Mouse (Mus musculus): ENCODE results near the gene Asb1.

Gene Asb1

DNA sequence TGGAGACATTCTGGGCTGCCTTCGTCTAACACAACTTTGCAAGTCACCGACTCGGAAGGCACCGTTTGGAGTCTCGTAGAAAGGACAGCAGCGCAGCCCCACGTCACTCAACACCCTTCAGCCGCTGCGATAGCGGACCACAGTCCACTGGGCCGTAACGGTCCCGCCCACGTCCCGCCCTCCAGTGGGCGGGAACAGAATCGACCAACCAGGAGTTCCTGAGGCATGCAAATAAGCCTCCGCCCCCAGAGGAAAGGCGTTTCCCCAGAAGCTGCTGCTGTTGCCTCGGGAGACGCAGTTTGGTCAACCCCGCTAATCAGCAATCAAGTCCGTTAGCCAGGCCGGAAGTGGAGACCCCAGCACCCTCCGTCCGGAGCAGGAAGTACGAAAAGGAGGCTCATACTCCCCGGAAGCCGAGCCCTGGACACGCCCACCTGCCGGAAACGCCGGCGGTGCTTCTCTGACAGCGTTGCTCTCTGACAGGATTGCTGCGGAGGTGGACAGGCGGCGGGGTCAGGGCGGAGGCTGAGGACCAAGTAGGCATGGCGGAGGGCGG, at the start of gene Asb1:
Gene Asb1 (plus strand): TSS at position 274 of the 556 bp plus-strand sequence.
- in situ Hi-C loops (cut with MboI, MseI): no loop called here

DNA sequence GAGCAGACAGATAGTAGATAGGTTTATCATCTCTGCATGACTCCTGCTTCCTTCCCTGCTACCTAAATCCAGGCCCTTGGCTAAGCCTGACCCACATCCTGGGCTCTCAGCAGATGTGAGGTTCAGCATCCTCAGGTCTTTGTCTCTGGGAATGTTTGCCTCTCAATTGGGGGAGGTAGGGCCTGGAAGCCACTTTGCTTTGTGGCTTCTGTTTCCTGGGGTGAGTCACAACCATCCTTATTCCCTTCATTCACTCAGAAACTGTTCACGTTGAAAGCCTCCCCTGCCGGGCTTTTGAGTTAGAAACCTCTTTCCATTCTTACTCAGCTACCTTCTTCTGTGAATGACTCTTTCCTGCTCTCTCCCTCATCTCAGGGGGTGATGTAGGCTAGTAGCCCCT, 47.6 kb upstream of the Asb1 start:
- in situ Hi-C loops (cut with MboI, MseI): loop anchor here (5.0 kb wide), 1 partner anchor 65 kb away; no protein-coding TSS in a partner anchor

DNA sequence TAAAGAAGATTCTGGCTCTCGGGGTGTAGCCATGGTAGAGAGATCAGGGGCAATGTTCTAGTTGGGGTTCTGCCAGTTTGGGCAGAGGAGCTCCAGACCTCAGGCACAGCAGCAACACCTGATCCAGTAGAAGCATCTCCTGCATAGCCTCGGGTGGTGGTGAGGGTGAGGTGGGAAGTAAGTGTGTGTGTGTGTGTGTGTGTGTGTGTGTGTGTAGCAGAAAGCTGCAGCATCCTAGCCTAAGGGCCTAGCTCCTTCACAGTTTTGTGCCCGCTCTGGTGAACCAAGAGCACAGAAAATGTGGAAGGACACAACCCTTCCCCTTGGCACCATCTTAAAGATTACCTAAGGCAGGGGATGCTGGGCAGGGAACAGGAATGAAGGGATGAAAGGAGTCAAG, 46.4 kb upstream of the Asb1 start:
- in situ Hi-C loops (cut with MboI, MseI): loop anchor here (5.0 kb wide), 1 partner anchor 67 kb away; no protein-coding TSS in a partner anchor

GRCm38 (mm10) chr1:91494457-91495140, 45.7 kb upstream of the Asb1 start, which contains the start of gene Traf3ip1:
Traf3ip1 (plus strand) TSS chr1:91494647.
- in situ Hi-C loops (cut with MboI, MseI): loop anchor here (5.0 kb wide), 2 partner anchors 43 to 67 kb away; no protein-coding TSS in a partner anchor

DNA sequence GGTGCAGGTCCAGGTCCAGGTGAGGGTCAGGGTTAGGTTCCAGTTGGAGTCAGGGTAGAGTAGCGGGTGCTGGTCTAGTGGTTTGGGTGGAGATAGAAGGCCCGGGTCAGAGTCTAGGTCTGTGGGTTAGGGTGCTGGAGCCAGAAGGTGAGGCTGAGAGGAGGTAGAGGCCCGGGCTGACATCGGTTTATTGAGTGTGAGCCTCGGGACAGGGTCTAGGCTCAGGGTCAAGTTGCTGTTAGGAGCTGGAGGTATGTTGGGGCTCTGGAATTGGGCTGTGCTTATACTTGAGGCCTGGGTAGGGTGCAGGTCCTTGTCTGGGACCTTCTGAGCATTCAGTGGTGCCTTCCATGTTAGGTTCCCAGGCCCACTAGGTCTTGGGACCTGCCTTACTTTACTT, 45.0 kb upstream of the Asb1 start:
- in situ Hi-C loops (cut with MboI, MseI): loop anchor here (5.0 kb wide), 1 partner anchor 42 kb away; no protein-coding TSS in a partner anchor

DNA sequence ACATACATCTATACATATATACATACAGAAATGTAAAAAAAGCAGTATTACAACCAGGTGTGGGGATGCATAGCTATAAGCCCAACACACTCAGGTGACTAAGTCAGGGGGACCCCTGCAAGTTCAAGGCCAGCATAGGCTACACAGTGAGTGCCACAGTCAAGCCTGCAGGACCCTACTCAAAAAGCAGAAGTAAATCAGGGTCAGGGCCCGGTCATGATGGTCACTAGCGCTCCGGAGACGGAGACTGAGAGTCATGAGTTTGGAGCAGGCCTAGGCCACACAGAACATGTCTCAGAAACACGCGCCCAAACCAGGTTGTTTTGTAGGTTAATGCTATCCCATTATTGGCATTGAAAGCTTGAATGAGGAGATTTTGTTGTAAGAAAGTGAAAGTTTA, 41.8 kb upstream of the Asb1 start:
- in situ Hi-C loops (cut with MboI, MseI): loop anchor here (5.0 kb wide), 1 partner anchor 39 kb away; no protein-coding TSS in a partner anchor

GRCm38 (mm10) chr1:91504615-91505014, 35.7 kb upstream of the Asb1 start:
- in situ Hi-C loops (cut with MboI, MseI): no loop called here

- in situ Hi-C loops (cut with MboI, MseI): no loop called here
Measured at GRCm38 (mm10) chr1:91514916-91515315, 25.4 kb upstream of the Asb1 start.

GRCm38 (mm10) chr1:91515642-91516041, 24.7 kb upstream of the Asb1 start:
- in situ Hi-C loops (cut with MboI, MseI): no loop called here

- in situ Hi-C loops (cut with MboI, MseI): no loop called here
Measured at GRCm38 (mm10) chr1:91523759-91524158, 16.6 kb upstream of the Asb1 start.

GRCm38 (mm10) chr1:91525838-91526237, 14.5 kb upstream of the Asb1 start:
- in situ Hi-C loops (cut with MboI, MseI): no loop called here

DNA sequence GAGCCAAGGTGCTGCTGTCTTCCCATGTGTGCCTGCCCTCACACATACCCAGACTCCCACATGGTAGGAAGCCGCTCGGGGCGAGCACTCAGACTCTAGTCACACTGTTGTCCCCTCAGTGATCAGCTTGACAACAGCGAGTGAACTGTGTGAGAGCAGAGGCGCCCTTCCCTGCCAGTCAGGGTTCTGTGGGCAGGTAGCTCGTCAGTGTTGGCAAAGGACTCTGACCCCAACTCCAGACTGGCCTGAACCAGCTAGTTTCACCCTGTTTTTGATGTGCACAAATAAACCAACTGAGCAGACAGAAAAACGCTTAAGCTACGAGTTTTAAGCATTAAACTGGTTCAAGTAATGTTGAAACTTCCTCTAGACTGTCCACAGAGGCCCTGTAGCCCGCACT, 10.2 kb upstream of the Asb1 start:
- in situ Hi-C loops (cut with MboI, MseI): no loop called here

GRCm38 (mm10) chr1:91532243-91532642, 8.1 kb upstream of the Asb1 start:
- in situ Hi-C loops (cut with MboI, MseI): no loop called here

DNA sequence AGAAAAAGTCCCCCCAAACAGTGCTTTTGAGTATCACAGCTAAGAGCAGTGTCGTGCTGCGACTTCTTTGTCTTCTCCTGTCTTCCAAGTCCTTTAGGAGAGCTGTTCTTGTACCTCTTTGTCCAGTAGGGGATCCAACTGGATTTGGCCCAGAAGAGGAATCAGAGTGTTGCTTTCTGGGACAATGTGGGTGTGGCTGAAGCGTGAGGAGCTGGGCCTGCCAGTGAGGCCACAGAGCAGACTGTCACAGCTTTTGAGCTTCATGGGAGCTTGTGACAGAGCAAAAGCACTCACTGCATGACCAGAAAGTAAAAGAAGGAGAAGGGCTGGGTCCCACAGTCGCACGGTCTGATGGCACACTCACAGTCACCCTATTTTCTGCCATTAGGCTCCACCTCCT, 7.5 kb upstream of the Asb1 start:
- in situ Hi-C loops (cut with MboI, MseI): no loop called here

DNA sequence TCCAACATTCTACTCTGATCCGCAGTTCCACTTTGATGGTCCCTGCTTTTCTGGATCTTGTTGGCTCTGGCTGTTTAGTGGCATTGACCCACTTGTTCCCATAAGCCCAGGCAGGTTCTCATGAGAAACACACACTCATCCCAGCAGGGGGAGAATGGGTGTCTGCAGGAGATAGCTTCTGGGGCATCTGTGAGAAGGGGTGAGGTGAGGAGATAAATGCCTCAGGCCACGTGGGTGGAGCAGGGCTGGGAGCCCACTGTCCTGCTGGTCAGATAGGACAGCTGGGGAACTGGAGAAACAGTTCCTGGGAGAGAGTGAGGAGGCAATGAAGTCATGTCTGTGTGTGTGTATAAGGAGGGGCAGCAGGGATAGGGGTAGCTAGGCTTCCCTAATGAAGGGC, 6.9 kb upstream of the Asb1 start:
- in situ Hi-C loops (cut with MboI, MseI): no loop called here

- in situ Hi-C loops (cut with MboI, MseI): no loop called here
Measured at GRCm38 (mm10) chr1:91533961-91534723, 6.2 kb upstream of the Asb1 start.

DNA sequence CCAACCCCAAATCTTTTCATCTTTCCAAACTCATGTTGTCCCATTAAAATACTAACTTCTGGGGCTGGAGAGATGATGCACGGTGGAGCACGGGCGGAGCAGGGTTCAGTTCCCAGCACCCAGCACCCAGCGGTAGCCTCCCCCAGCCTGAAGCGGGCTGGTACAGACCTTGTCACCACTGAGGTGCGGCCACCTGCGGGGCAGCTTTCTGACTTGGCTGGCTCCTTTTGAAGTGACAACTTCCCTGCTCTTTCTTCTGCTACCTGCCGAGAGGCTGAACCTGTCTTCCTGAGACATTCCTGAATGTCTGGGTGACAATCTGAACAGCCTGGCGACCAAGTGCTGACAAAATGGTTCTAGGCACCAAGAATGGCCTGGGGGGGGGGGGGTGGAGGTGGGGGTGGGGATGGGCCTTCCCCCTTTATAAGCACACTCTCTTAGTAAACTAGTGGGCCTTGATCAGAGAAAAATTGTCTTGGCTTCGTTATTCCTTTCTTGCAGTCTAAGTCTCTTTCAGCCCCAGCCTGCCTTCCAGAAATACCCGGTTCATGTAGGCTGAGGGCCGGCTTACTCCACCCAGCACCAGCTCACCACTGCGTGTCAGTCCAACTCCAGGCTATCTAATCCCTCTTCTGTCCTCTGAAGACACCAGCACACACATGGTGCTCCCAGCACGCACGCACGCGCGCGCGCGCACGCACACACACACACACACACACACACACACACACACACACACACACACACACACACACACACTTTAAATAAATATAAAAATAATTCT, 2.4 kb upstream of the Asb1 start:
- in situ Hi-C loops (cut with MboI, MseI): loop anchor here (5.0 kb wide), 1 partner anchor 41 kb away; no protein-coding TSS in a partner anchor

- in situ Hi-C loops (cut with MboI, MseI): loop anchor here (5.0 kb wide), 1 partner anchor 41 kb away; no protein-coding TSS in a partner anchor
Measured at GRCm38 (mm10) chr1:91538570-91538929, 1.8 kb upstream of the Asb1 start.

GRCm38 (mm10) chr1:91539246-91539645, 1.1 kb upstream of the Asb1 start:
- in situ Hi-C loops (cut with MboI, MseI): loop anchor here (5.0 kb wide), 1 partner anchor 42 kb away; no protein-coding TSS in a partner anchor

DNA sequence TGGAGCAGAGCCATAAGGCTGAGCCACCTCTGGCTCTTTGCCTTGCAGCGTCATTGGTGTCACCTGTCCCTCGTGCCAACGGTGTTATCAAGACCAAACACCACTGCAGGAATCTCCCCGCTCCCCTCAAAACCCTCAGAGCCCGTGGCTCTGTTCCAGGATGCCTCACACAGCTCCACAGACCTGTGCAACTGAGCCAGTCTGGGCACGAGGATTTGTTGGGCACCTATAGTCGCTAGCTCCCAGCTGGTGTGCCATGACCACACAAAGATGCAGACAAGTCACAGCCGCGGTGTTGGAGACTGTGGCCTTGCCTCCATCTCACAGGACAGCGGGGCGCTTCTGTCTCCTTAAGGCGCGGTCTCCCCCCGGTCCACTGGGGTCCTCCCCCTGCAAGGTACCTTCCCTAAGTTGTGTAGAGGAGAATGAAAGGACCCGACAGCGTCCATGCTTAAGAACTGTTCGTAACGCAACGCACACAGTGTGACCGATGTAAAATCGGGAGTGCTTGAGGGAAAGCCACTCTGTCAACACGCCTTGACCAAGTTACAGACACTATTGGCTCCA, 557 bp upstream of the Asb1 start:
- in situ Hi-C loops (cut with MboI, MseI): loop anchor here (5.0 kb wide), 1 partner anchor 42 kb away; no protein-coding TSS in a partner anchor

DNA sequence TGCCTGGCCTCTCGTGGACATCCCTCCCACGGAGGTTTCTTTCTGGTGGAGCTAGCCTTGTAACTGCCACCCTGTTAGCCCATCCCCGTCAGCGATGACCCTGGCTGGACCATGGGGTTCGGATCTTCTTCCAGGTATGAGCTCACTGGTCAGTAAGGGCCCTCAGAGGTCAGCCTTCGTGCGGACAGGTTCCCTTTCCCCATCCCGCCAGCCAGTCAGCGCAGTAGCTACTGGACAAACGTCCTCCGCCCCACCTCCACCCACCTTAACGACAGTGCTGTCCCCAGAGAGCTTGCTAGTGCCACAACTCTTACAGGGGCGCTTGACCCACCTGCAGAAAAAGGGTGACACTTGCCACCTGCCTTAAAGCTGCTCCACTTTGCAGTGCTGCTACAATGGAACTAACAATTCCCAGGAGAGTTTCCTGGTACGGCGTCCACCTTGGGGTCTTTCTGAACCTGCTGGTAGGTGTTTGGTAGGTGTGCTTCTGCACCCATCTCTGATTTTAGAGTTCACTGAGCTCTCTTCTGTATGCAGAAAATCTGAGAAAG, 773 bp downstream of the Asb1 start:
- in situ Hi-C loops (cut with MboI, MseI): no loop called here

Measured in T-helper 1 cell (primary cell).